Mouse (Mus musculus) liver, postnatal 0 days (tissue): ENCODE measurements at regions not wholly inside any gene's neighbourhood (a gene's known extent, or its start where the extent isn't known, plus 50 kb on each side); places are given as distances from the start of the nearest gene placed in this dataset.

Experiments
- ATAC-seq: fragments of 200-750 bp; cut with Nextera tagmentation; 2 replicates; pipeline ENCODE4 v1.8.0; 2017; ENCODE audit warnings: mild to moderate bottlenecking, moderate library complexity
- DNase-seq: peaks from one replicate; pipeline ENCODE4 v3.0.0-alpha.2; 2016
- H3K27ac ChIP-seq: fragments of 300-500 bp; sonication (generic); 2 replicates; pipeline ENCODE4 v1.5.1; 2014; ENCODE audit warnings: antibody characterized with exemption, moderate library complexity, mild to moderate bottlenecking, low read depth
- H3K27me3 ChIP-seq: fragments of 300-500 bp; sonication (generic); 2 replicates; pipeline ENCODE4 v1.6.1; 2014; ENCODE audit warnings: low read length, control low read depth, mixed read lengths; ENCODE audit not compliant: insufficient read depth
- H3K36me3 ChIP-seq: fragments of 300-500 bp; sonication (generic); replicated peaks from 2 replicates; pipeline ENCODE4 v1.6.1; 2014; ENCODE audit warnings: mild to moderate bottlenecking, control low read depth, low read length, moderate library complexity, mixed read lengths; ENCODE audit not compliant: insufficient read depth
- H3K4me1 ChIP-seq: fragments of 300-500 bp; sonication (generic); 2 replicates; pipeline ENCODE4 v1.6.1; 2014; ENCODE audit warnings: antibody characterized with exemption, mild to moderate bottlenecking, control low read depth; ENCODE audit not compliant: insufficient read depth
- H3K4me2 ChIP-seq: fragments of 300-500 bp; sonication (generic); 2 replicates; pipeline ENCODE4 v1.6.1; 2014; ENCODE audit warnings: low read depth, mild to moderate bottlenecking, low read length, moderate library complexity, mixed read lengths
- H3K4me3 ChIP-seq: fragments of 300-500 bp; sonication (generic); 2 replicates; pipeline ENCODE4 v1.5.1; 2014; ENCODE audit warnings: low read depth, low read length
- H3K9ac ChIP-seq: fragments of 300-500 bp; sonication (generic); replicated peaks from 2 replicates; pipeline ENCODE4 v1.6.1; 2014; ENCODE audit warnings: mild to moderate bottlenecking, moderate library complexity
- H3K9me3 ChIP-seq: fragments of 300-500 bp; sonication (generic); 2 replicates; pipeline ENCODE4 v1.6.1; 2016; ENCODE audit warnings: mild to moderate bottlenecking, control low read depth, low read length, mixed read lengths
- CTCF ChIP-seq: sonication (generic); IDR thresholded peaks from 2 replicates; pipeline ENCODE4 v1.5.1; 2016; ENCODE audit warnings: antibody characterized with exemption, low read depth
- EP300 ChIP-seq: IDR thresholded peaks from 2 replicates; pipeline ENCODE4 v1.6.1; 2016; ENCODE audit warnings: antibody characterized with exemption, low read depth, mild to moderate bottlenecking
- WGBS: fragments of 180-500 bp; shearing (Covaris S2); extraction: QIAGEN DNeasy Blood & Tissue Kit; methylation state at CpG from one replicate; pipeline ENCODE4 v1.1.7; 2014; ENCODE audit not compliant: insufficient replicate concordance; 5-methylcytosine and 5-hydroxymethylcytosine counted together

GRCm38 (mm10) chr6:31283973-31284372, 114.6 kb upstream of the Mkln1 start:
- Histone ChIP-seq H3K27me3 (no peaks in the 10 kb centered on the region), H3K9me3 (no peaks in the 10 kb centered on the region), H3K4me2 (no peak overlapping the region), H3K9ac (no peak overlapping the region), H3K4me1 (no peaks in the 10 kb centered on the region), H3K27ac (no peak overlapping the region), H3K4me3 (no peak overlapping the region), H3K36me3 (no peaks in the 10 kb centered on the region)
- no peak for TF ChIP-seq CTCF
- no peak for TF ChIP-seq EP300
- ATAC-seq (no peak), DNase-seq (no peak)
- 73% methylated on average over 8 of the region's 8 CpGs for WGBS

- Histone ChIP-seq H3K9ac (no peak overlapping the region), H3K4me2 (no peak overlapping the region), H3K36me3 (no peaks in the 10 kb centered on the region), H3K27me3 (no peaks in the 10 kb centered on the region), H3K4me1 (no peaks in the 10 kb centered on the region), H3K4me3 (no peak overlapping the region), H3K27ac (no peak overlapping the region), H3K9me3 (no peaks in the 10 kb centered on the region)
- ATAC-seq, result no peak
- TF ChIP-seq EP300 (no peak), CTCF (no peak)
- 43% methylated on average over 10 of the region's 10 CpGs for WGBS
- DNase-seq, result no peak
These were observed 114.1 kb upstream of the Mkln1 start for GRCm38 (mm10) chr6:31284390-31284789.

DNA sequence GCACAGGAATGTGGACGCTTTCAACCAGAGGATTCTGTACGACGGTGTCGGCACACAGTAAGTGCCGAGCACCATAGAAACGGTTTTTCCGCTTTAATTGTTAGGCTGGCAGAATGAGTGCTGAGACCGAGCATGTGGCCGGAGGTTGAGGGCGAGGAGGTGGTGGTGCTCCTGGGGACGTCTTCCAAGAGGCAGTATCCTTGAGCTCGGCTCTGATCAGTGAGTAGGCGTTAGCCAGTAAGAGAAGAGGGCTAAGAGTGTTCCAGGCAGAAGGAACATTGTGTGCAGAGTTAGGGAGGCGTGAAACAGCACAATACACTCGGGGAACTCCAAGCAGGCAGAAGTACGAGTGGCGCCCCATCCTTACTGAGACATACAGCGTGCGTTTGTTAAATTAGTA, 113.5 kb upstream of the Mkln1 start:
- WGBS, result 82% methylated on average over 19 of the region's 19 CpGs
- no peaks in the 10 kb centered on the region for H3K27me3 ChIP-seq
- H3K4me2 ChIP-seq, result no peak overlapping the region
- H3K9me3 ChIP-seq, result no peaks in the 10 kb centered on the region
- H3K4me3 ChIP-seq, result no peak overlapping the region
- no peaks in the 10 kb centered on the region for H3K36me3 ChIP-seq
- no peak overlapping the region for H3K9ac ChIP-seq
- DNase-seq (no peak), ATAC-seq (no peak)
- H3K27ac ChIP-seq, result no peak overlapping the region
- no peak for TF ChIP-seq EP300
- no peak for TF ChIP-seq CTCF
- H3K4me1 ChIP-seq, result no peaks in the 10 kb centered on the region

GRCm38 (mm10) chr6:31285981-31286737, 112.4 kb upstream of the Mkln1 start:
- no peaks in the 10 kb centered on the region for H3K36me3 ChIP-seq
- H3K27me3 ChIP-seq, result no peaks in the 10 kb centered on the region
- H3K9me3 ChIP-seq, result no peaks in the 10 kb centered on the region
- no peak overlapping the region for H3K4me3 ChIP-seq
- DNase-seq (no peak), ATAC-seq (no peak)
- H3K9ac ChIP-seq, result no peak overlapping the region
- WGBS, result 74% methylated on average over 11 of the region's 11 CpGs
- H3K27ac ChIP-seq, result no peak overlapping the region
- H3K4me1 ChIP-seq, result no peaks in the 10 kb centered on the region
- H3K4me2 ChIP-seq, result no peak overlapping the region
- no peak for TF ChIP-seq EP300
- no peak for TF ChIP-seq CTCF

- DNase-seq (no peak), ATAC-seq (no peak)
- Histone ChIP-seq H3K4me2 (no peak overlapping the region), H3K4me3 (no peak overlapping the region), H3K27ac (no peak overlapping the region), H3K4me1 (no peaks in the 10 kb centered on the region), H3K9me3 (no peaks in the 10 kb centered on the region), H3K27me3 (no peaks in the 10 kb centered on the region), H3K9ac (no peak overlapping the region), H3K36me3 (no peaks in the 10 kb centered on the region)
- TF ChIP-seq EP300 (no peak), CTCF (no peak)
- WGBS, result 73% methylated on average over 2 of the region's 2 CpGs
These were observed 111.4 kb upstream of the Mkln1 start for GRCm38 (mm10) chr6:31287176-31287575.

DNA sequence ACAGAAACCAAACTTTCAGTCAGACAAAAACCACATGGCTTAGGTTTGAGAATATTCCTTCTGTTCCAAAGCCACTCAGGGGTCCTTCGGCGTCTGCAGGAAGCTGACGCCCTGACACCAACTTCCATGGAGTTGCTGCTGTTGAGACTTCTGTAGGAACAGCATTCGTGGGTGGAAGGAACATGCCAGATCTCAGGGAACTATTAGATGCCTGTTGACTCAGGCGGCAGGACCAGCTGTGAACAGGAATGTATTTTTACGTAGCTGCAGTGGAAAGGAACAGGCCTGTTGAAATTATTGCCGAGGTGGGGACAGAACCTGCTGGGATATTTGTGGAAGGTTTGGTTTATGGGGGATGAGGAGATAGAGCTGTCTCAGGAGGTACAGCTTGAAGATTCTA, 110.8 kb upstream of the Mkln1 start:
- no peak for DNase-seq
- no peak overlapping the region for H3K4me3 ChIP-seq
- no peaks in the 10 kb centered on the region for H3K9me3 ChIP-seq
- no peak overlapping the region for H3K4me2 ChIP-seq
- H3K36me3 ChIP-seq, result no peaks in the 10 kb centered on the region
- 55% methylated on average over 7 of the region's 7 CpGs for WGBS
- TF ChIP-seq EP300 (no peak), CTCF (no peak)
- no peak for ATAC-seq
- H3K9ac ChIP-seq, result no peak overlapping the region
- H3K27me3 ChIP-seq, result no peaks in the 10 kb centered on the region
- H3K4me1 ChIP-seq, result no peaks in the 10 kb centered on the region
- no peak overlapping the region for H3K27ac ChIP-seq
